Mouse (Mus musculus) urinary bladder, postnatal 14 days (tissue): Measurements from ENCODE around the gene Sos2.
"Not testable (repeated sequence)": the region's sequence is repeated elsewhere in the genome, so short reads cannot be mapped to it uniquely, and the experiment has no call there.

ENCODE experiments used
- DNase-seq: peaks from one replicate; pipeline ENCODE4 v3.0.0; 2021; ENCODE audit warnings: low spot score

The Sos2 gene

DNA sequence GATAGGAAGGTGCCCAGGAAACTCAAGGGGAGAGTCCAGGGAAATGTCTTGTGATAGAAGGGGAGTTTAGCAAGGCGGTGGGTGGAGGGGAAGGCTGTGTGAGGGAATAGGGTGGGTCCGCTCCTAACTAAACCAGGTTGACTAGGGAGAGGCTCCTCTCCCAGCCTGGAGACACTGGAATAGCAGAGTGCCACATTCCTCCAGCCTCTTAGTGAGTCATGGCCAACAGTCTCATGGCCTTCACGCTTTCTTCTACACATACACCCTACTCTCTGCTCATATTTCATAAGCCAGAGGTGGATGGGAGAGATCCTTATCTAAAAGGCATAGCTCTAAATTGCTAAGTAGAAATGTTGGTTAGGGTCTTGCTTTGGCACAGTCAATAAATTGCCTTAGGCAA, 111.7 kb downstream of the Sos2 start:
- DNase-seq, result no peak

GRCm38 (mm10) chr12:69568266-69568665, 113.4 kb downstream of the Sos2 start:
- DNase-seq, result no peak

- DNase-seq, result not testable (repeated sequence)
Observed at GRCm38 (mm10) chr12:69561006-69561405, 120.6 kb downstream of the Sos2 start.

DNA sequence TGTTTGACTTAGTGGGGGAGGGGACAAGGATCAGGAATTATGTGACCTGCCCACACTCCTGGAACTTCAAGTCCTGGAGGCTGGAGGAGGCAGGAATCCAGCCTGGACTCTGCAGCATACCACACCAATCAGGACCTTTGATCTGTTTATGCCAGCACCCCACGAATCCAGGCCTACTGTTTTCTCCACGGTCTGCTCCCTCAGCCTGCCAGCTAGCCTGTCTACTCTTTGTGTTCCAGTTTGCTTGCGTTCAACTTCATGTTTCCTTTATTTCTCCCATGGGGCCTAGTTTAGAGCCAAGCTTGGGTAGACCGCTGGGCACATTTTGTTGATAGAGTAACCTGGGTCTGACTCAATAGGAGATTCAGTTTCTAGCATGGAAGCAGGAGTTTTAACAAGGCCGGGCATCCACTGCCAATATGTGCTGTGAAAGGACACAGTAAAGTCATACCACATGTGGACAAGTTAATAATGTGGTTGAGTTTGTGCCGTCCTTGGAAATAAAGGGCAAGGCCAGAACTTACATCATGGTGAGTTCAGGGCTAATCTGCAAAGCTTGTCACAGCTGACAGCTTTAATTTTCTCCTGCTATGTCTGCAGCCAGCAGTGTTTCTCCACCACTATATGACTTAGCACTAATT, 125.3 kb downstream of the Sos2 start:
- no peak for DNase-seq

- DNase-seq, result no peak
Observed at GRCm38 (mm10) chr12:69545456-69546178, 136.0 kb downstream of the Sos2 start.

DNA sequence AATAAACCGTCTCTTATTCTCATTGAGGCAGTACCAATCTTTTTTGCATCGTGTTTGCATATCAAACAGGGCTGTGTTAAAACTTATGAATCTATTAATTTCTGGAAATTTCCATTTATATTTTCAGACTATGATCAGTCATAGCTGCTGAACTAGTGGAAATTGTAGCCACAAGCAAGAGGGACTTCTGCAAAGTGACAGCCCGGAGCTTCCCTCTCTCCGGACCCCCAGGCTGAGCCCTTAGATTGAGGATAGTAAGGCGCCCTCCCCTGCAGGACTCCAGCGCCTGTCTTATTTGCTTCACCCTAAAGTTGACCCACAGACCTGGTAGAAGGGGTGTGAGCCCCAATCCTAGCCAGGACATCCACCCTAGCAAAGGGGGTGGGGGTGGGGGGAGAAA, 136.7 kb downstream of the Sos2 start:
- no peak for DNase-seq

DNA sequence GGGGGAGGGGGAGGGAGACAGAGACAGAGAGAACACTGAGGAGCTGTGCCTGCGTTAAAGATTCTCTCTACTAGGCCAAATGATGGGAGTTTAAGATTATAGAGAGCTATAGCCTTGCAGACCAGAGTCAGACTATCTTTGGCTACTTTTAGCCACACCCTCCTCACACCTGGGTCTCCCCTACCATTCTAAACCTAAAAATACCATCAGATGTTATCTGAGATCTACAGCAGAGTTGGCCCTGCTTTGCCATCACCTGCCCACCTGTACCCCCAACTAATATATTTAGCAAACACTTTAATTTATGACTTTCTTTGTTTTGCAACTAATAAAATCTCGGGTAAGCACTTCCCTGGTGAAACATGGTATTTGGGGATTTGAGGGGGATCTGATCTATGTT, 137.1 kb downstream of the Sos2 start:
- DNase-seq, result no peak

- DNase-seq, result no peak
Observed at GRCm38 (mm10) chr12:69542376-69542775, 139.3 kb downstream of the Sos2 start.

- no peak for DNase-seq
Observed at GRCm38 (mm10) chr12:69541663-69542062, 140.0 kb downstream of the Sos2 start.

DNA sequence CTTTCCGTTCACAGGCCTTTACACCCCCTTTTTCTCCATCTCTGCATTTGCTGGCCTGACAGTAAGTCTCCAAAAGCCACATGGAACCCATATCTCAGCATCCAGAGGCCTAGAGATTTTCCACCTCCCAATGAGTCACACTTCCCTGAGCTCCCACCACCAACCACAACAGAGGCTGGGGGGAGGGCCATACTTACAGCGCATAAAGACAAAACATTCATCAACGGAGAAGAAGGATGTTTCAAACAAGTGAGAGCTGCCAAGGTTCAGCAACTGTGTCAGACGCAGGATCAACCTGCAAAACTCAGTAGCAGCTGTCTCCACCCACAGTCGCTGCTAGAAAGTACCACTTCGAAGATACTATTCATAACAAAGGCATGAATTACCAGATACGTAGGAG, 142.3 kb downstream of the Sos2 start:
- no peak for DNase-seq

GRCm38 (mm10) chr12:69538362-69538950, 143.2 kb downstream of the Sos2 start:
- DNase-seq, result no peak

DNA sequence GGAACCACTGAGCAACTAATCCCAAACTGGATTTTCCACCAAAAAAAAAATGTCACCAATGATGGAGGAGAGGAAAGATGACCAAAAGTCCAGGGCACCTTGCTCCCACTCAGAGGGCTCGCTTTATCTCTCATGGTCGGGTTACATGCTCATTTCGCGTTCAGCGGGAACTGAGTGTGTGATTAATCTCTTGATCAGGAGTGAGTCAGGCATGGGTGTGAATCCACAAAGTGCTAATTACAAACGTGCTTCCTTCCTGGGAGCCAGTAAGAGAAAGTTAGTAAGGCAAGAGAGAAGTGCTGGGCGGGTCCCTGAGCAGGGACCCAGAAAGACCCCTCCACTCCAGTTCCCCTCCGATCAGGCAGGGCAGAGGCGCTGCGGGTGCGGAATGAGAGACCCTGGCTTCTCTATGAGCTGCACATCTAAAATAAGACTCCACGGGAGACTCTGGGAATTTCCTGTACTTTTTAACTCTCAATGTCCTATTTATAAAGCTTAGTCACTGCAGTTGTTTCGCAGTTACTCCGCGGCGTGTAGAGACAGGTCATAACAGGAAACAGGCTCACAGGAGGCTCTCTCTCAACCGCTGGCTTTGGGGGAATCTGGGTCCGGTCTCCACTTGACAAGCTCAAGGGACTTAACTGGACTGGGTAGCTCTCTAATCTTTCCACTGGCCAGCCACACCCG, 143.8 kb downstream of the Sos2 start:
- peak; percentile 81 for DNase-seq

DNA sequence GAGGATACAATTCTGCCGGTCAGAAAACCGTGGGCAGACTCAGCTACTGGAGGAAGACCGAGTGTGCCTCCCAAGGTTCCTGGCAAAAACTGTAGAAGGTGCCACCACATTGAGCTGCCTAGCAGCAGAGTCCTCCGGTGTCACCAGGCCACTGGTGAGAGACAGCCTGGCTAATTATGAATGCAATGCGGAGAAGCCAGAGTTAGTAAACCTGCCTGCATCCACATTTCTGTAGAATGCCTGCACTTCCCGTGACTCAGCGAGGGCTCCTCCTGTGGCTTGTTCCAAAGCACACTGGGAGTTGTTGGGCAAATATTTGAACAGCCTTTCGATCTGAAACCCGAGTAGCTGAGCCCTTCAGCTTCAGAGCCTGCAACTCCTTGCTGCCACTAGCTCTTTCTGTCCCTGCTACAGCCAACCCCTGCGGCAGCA, 144.4 kb downstream of the Sos2 start:
- peak; percentile 79 for DNase-seq

- no peak for DNase-seq
Observed at GRCm38 (mm10) chr12:69536616-69537242, 144.9 kb downstream of the Sos2 start.
